Mouse (Mus musculus) adipocyte (in vitro differentiated cells): ENCODE measurements around the gene Nrl.
A peak's percentile ranks its signal among the peaks of the same experiment; 100 is the strongest.

Source experiments
- DNase-seq: peaks from one replicate; pipeline ENCODE4 v3.0.0-alpha.2; 2016; ENCODE audit warnings: low spot score

Gene Nrl

DNA sequence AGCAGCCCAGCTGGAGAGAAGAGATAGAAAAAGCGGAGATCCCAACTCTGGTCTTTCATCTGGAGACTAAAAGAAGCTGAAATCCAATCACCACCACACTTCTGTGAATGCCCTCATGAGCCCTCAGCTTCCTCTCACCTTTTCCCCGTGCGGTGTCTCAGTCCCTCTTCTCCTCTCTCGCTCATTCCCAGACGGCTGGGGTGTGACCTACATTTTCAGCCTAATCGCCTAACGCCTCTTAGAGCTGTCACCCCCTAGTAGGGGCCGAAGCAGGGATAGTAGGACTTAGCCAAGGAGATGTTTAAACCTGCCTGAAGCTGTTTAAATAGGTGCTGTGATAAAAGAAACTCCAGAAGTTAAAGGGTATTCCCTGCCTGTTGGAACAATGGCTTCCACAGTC lies at the start of gene Nrl:
Nrl (minus strand) TSS at position 197 of the 400 bp plus-strand sequence.
- DNase-seq, result no peak

DNA sequence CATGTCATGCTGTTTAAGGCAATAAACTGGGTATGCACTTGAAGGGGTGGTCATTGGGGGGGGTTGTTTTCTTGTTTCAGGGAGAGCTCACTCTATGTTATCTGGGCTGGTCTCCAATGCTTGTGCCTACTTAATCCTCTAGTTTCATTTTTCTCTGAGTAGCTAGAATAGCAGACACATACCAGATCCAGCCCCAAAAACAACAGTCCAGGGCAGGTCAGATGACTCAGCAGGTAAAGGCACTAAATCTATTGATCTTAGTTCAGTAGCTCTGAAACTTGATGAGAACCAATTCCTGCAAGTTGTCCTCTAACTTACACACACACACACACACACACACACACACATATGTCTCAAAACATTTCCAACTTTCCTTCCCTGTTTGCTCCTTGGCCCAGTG lies 47.0 kb upstream of the Nrl start:
- DNase-seq, result no peak

DNA sequence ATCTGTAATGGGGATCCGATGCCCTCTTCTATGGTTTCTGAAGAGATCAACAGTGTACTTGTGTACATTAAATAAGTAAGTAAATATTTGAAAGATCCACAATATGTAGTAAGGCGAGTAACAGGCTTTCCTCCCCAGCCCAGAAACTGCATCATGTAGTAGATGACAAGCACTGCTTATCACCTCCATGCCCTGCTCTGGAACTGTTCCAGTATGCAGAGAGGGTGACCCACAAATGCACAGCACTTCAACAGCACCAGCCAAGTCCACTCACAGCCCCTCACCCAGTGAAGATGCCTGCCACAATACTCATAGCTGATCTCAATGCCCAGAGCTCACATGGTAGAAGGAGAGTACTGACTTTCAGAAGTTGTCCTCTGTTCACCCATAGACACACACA lies 45.8 kb upstream of the Nrl start:
- no peak for DNase-seq

DNA sequence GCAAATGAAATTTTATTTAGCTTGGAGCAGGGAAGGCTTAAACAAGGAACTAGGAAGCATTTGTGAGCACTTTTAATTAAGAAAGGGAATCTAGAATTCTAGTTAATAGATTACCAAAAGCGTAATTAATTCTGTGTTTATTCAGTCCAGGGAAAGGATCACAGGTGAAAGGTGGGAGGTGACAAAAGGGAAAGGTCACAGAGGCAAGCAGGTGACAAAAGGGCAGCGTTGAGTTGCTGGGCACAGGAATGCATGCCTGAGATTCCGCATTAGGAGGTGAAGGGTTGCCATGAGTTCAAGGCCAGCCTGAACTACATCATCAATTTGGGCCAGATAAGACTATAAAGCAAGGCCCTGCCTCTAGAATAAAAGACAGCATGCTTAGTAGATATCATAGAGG lies 42.7 kb upstream of the Nrl start:
- no peak for DNase-seq

DNA sequence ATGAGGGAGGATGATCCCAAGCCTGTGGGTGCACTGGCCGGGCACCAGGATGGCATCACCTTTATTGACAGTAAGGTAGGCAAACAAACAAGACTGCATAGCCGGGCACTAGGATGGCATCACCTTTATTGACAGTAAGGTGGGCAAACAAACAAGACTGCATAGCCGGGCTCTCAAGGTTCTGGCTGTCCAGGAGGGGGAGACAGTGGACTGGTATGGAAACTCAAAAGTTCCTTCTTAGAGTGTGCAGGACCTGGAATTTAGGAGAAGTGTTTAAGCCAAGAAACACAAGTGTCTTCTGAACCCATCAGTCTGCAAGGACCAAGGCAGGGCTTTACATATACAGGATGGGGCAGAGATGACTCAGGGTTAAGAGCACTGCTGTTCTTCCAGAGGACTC lies 41.0 kb upstream of the Nrl start:
- no peak for DNase-seq

DNA sequence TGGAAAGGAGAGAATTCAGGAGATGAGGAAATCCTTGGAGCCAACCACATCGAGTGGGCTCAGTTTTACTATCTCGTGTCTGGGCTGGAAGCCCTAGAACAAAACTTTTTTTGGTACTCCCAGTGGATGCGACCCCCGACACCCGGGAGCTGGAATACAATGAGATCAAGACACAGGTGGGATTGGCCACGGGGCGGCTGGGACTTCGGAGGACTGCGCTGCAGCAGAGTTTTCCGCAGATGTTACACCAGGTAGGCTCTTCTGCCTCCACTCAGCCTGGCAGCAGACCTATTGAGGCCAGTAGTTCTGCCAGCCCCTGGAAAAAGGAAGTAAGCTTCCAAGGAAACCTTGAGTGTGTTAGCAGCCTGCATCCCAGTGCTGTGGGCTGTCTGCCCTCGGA lies 38.5 kb upstream of the Nrl start:
- DNase-seq, result no peak

DNA sequence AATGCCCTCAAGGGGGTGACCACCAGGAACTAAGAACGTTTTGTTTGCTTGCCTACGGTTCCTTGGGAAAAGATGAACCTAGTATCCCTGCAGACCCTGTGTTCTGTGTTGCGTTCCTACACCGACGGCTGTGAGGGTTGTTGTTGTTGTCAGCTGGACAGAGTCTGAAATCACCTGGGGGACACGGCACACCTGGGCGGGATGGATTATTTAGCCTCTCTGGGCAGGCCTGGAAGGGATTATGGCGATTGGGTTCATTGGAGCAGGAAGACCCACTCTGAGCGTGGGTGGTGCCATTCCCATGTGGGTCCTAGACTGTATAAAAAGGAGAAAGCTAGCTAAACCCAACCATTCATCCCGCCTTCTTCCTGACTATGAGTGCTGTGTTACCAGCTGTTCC lies 37.1 kb upstream of the Nrl start:
- DNase-seq, result no peak

DNA sequence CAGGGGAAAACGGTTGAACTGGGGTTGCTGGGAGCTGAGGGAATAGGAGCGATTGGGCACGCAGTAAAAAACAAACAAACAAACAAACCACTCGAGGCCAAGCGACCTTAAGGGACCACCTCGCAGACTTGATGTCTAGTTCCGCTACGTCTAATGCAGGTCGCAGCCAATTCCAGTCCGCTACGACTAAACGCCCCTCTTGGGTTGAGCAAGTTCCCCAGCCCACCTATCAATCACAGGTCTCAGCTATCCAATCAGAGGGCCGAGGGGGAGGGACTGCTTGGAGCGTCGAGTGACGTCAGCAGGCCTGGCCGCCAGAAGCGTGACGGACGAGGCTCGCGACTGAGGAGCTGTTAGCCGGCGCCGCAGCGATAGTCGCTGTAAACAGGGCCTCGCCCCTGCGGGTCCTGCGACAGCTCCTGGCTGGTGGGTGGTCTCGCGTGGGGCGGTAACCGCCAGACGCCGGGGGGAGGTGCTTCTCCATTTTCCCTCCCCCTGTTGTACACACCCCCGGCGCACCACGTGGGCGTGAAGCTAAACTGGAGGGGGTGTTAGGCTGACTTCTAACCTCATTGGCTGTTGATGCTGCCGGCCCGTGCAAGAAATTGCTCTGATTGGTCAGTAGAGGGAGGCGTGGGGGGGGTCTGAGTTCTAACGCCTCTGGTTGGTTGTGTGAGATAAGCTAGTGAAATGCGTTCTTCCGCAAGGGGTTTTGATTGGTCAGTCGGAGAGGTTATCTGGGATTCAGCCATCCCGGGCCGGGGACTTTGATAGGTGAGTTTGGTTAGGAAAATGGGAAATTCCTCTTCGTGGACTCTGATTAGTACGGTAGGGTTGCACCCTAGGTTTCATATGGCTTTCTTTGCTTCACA lies 35.7 kb upstream of the Nrl start, which contains the start of gene A730061H03Rik:
A730061H03Rik (minus strand) TSS at position 205 of the 872 bp plus-strand sequence.
- peak; percentile 96 for DNase-seq

DNA sequence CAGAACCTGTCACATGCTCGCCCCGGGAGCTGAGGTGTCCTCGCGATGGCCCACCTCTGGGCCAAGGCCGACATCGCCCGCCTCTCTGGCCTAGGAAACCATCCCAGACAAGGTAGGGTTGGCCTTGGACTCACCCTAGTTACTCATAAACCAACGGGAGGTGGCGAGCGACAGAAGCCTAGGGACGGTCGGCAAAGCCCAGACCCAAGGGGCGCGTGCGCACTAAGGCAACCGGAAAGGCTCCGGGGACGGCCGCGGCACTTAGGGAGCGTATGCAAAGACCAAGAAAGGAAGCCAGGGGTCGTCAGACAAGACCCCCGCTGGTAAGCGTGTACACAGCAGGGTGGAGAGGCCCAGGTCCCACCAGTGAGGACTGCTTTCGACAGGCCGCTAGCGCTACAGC lies 35.0 kb upstream of the Nrl start, which contains the start of gene Dcaf11:
Dcaf11 (plus strand) TSS at position 208 of the 403 bp plus-strand sequence.
- peak; percentile 89 for DNase-seq

DNA sequence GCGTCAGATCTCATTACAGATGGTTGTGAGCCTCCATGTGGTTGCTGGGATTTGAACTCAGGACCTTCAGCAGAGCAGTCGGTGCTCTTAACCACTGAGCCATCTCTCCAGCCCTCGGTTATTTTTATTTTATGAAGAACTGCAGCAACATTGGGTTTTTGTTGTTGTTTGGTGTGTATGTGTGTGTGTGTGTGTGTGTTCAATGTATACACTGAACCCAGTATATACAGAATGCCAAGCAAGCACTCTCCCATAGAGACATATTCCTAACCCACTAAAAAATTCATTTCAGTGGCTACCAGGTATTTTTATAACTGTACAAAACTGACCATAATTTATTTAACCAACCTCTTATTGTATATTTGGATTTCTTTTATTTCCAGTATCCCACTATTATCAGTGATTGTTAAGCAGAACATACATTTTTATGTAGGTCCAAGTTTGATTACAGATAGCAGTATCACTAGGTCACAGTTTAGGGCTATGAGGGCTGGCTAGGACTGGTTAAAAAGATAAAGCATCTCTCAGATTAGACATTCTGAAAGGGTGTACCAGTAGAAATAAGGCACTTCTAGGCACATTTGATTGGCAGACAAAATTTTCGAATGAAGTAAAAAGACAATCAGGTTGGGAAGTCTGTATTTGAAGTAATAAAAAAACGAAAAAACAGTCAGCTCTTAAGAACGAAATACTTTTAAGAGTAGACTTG lies 34.1 kb upstream of the Nrl start:
- no peak for DNase-seq

DNA sequence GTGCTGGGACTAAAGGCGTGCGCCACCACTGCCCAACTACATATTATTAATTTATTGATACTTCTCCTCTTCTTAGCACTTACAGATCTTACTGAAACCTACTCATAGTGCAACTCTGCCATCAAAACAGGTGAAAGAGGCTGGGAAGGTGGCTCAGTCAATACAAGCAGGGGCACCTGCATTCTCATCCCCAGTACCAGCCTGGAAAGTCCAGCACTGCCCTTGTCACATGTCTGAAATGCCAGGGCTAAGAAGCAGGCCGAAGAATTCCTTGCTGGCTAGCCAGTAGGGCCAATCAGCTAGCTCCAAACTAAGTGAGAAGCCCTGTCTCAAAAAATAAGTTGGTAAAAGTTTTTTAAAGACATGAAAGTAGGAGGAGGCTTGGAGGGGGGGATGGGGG lies 32.8 kb upstream of the Nrl start:
- no peak for DNase-seq

DNA sequence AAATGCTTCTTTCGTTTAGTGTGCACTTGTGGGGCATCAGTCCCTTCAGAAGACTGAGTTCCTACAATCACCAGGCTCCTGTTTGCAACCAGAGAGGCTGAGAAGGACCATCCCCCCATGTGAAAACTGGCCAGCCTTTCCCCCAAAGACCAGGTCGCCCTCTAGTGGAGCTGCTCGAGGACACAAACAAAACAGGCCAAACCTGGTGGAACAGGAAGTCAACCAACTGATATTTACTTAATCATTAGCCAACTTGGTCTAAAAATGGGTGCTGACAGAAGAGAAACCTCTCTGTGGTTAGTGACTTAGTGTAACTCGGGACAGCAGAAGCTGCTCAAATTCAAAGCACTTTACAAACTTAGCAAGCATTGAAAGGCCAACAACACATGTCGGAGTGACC lies 32.2 kb upstream of the Nrl start:
- DNase-seq, result peak; percentile 85

DNA sequence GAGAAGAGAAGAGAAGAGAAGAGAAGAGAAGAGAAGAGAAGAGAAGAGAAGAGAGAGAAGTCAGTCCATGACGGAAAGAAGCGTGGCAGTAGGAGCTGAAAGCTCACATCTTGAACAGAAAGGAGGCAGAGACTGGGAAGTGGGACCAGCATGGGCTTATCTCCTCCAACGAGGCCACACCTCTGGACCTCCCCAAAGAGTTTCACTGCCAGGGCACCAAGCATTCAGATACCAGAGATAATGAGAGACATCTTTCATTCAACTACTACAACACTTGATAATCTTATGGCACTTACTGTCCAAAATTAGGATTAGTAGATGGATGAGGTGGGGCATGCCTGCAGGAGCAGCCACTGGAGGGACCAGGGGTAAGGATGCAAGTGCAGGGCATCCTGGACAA lies 31.0 kb upstream of the Nrl start:
- no peak for DNase-seq

DNA sequence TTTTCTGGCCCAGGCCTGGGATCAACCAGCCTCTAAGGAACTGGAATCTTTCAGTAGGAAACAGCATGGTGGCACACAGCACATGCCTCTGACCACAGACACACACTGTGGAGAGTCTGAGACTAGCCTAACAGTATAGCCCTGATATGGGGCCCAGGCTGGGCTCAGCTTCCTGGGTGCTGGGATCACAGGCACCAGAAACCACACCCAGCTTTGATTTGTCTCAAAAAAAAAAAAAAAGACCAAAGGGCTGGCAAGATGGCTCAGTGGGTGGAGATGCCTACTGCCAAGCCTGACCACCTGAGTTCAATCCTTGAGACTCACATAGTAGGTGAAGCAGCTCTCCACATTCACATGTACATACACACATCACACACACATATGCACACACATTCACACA lies 29.9 kb upstream of the Nrl start:
- DNase-seq, result no peak

DNA sequence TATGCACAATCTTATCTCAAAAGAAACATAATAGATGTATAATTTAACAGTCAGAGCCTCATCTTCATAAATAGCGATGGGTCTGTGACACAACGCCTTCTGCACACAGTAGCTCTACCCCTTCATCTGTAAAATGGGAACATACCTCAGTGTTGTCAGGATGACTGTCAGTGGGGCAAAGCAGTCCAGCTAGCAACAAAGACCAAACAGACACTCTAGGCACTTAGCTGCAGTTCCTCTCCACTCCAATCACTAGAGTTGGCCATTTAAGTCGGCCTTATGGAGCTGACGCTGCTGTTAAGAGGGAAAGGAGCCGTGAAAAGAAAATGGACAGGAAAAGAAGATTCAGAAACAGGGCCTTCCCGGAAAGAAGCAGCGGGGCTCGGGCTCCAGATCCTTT lies 27.0 kb upstream of the Nrl start:
- DNase-seq, result no peak

DNA sequence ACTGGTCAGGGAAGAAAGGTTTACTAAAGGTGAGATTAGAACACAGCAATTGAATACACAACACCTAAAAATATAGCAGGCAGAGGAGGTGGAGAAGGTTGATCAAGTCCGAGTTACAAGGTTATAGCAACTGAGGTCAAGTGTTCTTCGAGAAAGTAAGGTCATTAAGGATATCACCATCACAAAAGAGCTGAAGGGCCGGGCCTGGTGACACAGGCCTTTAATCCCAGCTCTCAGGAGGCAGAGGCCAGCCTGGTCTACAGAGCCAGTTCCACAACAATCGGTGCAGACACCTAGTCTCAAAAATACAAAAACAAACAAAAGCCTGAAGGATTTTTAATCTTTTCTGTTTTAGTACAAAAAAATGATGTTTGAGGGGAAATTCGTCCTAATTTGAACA lies 26.6 kb upstream of the Nrl start:
- no peak for DNase-seq

DNA sequence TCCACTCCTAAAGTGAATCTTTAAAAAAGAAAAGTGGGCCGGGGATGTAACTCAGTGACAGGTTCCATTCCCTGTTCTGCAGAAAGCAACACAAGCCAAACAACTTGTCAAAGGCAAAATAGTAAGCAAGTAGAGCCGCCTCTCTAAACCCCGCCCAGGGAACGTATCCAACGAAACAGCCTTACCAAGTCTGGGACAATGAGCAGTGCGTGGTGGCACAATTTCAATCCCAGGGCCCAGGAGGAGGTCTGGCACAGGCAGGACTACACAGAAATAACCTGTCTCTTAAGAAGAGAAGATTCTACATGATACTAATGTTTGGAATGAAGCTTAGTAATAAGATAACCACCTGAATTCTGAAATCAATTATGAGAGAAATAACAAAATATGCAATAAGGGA lies 25.4 kb upstream of the Nrl start:
- DNase-seq, result no peak

DNA sequence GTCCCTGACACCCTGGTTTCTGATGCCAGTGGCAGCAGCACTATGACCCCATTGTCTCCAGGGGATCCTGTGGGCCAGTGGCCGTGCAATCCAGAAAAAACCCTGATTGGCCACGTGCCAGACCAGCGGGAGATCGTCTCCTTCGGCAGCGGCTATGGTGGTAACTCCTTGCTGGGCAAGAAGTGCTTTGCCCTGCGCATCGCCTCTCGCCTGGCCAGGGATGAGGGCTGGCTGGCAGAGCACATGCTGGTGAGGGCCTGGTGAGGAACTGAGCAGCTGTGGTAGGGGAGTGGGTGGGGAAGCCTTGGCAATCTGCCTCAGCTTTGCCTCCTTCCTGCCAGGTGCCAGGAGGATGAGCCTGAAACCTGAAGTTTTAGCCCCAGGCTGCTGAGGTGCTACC lies 19.6 kb upstream of the Nrl start:
- DNase-seq, result no peak

DNA sequence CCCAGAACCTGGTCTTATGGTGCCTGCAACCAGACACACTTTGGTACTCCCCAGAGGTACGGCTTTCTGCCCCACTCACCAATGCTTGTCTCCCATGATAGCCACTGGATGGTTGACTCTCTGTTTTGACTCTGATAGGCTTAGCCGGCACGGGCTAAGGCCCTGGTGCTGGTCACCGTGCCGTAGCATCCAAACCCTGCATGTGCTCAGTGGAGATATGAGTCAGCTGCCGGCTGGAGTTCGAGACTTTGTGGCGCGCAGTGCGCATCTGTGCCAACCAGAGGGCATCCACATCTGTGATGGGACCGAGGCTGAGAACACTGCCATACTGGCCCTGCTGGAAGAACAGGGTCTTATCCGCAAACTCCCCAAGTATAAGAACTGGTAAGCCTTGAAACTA lies 17.5 kb upstream of the Nrl start:
- no peak for DNase-seq

DNA sequence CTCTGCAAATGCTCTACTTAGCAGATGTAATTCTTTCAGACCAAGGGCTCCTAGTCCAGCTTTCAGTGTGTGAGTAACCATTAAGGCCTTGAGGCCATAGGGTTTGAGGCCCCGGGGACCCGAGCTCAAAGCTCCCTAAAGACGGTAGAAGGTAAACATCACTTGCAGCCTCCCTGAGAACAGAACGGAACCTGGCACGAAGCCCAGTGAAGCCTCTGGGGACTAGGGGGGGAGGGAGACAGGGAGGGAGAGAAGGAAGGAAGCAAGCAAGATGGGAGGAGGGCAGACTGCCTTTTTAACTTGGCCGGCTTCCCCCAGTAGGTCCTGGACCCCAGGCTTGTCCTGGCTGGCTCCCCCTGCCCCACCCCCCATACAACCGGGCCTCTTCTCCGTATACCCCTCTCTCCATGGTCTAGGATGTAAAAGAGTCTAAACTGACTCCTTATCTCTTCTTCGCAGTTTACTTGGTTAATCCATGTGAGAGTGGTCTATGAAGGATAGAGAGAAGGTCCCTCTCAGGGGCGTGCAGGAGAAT lies 16.1 kb upstream of the Nrl start:
- DNase-seq, result peak; percentile 78

DNA sequence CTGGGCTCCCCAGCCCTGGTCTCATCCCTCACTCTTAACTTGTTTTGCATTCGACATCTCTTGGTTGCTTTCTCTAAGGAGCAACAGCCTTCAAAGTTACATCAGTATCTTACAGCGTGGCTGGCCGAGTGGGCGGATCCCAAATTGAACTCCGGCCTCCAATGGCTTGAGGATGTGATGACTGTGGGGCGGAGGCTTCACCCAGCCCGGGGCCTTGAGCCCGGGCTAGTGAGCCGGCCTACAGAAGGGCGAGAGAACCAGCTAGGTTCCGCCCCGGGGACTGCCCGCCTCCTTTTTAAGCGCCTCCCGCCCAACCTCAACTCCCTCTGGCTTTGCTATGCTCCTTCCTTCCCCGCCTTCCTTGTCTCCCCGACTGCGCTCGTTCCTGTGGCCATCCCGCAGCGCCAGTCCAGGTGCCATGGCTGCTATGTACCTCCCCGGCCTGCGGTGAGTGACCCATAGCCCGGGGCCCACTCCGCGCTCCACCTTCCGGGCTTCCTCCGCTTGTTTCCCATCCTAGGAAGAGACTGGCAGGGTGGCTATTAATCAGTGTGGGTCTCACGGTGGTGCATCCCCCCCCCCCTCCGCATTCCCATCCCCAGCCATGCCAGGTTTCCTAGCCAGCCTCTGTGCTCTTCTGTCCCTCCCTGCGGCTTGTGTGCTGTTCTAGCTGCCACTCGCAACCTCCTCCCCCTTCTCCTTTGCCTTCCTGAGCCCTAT lies 15.4 kb upstream of the Nrl start, which contains the start of gene Pck2:
Pck2 (plus strand) TSS at position 200 of the 720 bp plus-strand sequence.
- peak; percentile 84 for DNase-seq

DNA sequence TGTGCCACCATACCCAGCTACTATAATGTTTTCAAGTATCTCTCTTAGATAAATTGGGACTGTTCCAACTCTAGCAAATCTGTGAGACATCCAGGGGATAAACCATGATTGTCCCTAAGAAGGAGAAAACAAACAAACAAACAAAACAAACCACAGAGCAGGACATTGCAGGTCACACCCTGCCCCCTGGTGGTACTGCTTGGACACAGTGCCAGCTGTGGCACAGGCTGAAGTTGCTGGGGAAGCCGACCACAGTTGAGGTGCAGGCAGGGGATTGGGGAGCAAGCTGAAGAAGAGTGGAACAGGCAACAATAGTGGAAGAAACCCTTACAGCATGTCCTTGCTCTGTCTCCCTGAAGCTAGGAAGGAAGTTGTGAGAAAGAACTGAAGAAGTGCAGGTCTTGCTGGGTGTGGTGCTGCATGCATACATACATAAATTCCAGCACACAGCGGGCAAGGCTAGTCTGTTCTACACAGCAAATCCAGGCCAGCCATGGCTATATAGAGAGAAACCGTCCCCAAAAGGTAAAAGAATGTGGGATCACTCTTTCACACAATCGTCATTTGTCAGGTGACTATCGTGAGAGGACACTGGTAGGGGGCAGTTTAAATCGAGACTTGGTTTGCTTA lies 11.4 kb upstream of the Nrl start:
- peak; percentile 44 for DNase-seq
